Mouse (Mus musculus) ES-E14 (cell line): ENCODE measurements around the gene Phlpp1.

ENCODE experiments used
- CHD2 ChIP-seq: IDR thresholded peaks from 2 replicates; pipeline ENCODE4 v1.6.1; 2014; ENCODE audit warnings: mild to moderate bottlenecking, low read depth, low read length, inconsistent platforms
- HCFC1 ChIP-seq: IDR thresholded peaks from 2 replicates; pipeline ENCODE4 v1.6.1; 2012; ENCODE audit warnings: low read length, inconsistent platforms, borderline replicate concordance; ENCODE audit not compliant: insufficient read depth
- ZNF384 ChIP-seq: IDR thresholded peaks from 2 replicates; pipeline ENCODE4 v1.6.1; 2012; ENCODE audit warnings: low read depth, low read length, inconsistent platforms

- TF ChIP-seq HCFC1, result no peak
- no peak for TF ChIP-seq CHD2
- TF ChIP-seq ZNF384, result no peak
Observed at GRCm38 (mm10) chr1:106351512-106351911, 180.0 kb downstream of the Phlpp1 start.
